Mouse (Mus musculus) hindbrain, postnatal 0 days (tissue): ENCODE results near the gene Gm20388. TPM values are rescaled to one million over a fixed set of nuclear protein-coding genes. Genes with fewer than 3 reads are reported as not detected.

ENCODE experiments used
- ATAC-seq: fragments of 200-750 bp; cut with Nextera tagmentation; 2 replicates; pipeline ENCODE4 v1.8.0; 2017; ENCODE audit warnings: mild to moderate bottlenecking, moderate TSS enrichment, moderate library complexity
- DNase-seq: peaks from one replicate; pipeline ENCODE4 v3.0.0-alpha.2; 2015; ENCODE audit warnings: low spot score
- H3K27ac ChIP-seq: fragments of 300-500 bp; sonication (generic); 2 replicates; pipeline ENCODE4 v1.5.1; 2014; ENCODE audit warnings: mild to moderate bottlenecking
- H3K27me3 ChIP-seq: fragments of 300-500 bp; sonication (generic); 2 replicates; pipeline ENCODE4 v1.6.1; 2014; ENCODE audit warnings: low read length, mixed read lengths; ENCODE audit not compliant: insufficient read depth
- H3K36me3 ChIP-seq: fragments of 300-500 bp; sonication (generic); 2 replicates; pipeline ENCODE4 v1.6.1; 2014; ENCODE audit warnings: low read length, mixed read lengths; ENCODE audit not compliant: insufficient read depth
- H3K4me1 ChIP-seq: fragments of 300-500 bp; sonication (generic); 2 replicates; pipeline ENCODE4 v1.6.1; 2014; ENCODE audit warnings: antibody characterized with exemption, low read length, mixed read lengths; ENCODE audit not compliant: insufficient read depth
- H3K4me2 ChIP-seq: fragments of 300-500 bp; sonication (generic); 2 replicates; pipeline ENCODE4 v1.6.1; 2014; ENCODE audit warnings: low read depth, mild to moderate bottlenecking, low read length, moderate library complexity, mixed read lengths
- H3K4me3 ChIP-seq: fragments of 300-500 bp; sonication (generic); 2 replicates; pipeline ENCODE4 v1.5.1; 2014; ENCODE audit warnings: low read length
- H3K9ac ChIP-seq: fragments of 300-500 bp; sonication (generic); replicated peaks from 2 replicates; pipeline ENCODE4 v1.6.1; 2014; ENCODE audit warnings: mild to moderate bottlenecking, low read length, moderate library complexity, mixed read lengths
- H3K9me3 ChIP-seq: fragments of 300-500 bp; sonication (generic); 2 replicates; pipeline ENCODE4 v1.6.1; 2016; ENCODE audit warnings: low read length, mixed read lengths
- CTCF ChIP-seq: IDR thresholded peaks from 2 replicates; pipeline ENCODE4 v1.5.1; 2016; ENCODE audit warnings: antibody characterized with exemption, control low read depth, low read depth
- WGBS: fragments of 180-500 bp; shearing (Covaris S2); extraction: QIAGEN DNeasy Blood & Tissue Kit; methylation state at CpG from one replicate; pipeline ENCODE4 v1.1.7; 2014; 5-methylcytosine and 5-hydroxymethylcytosine counted together
- polyA plus RNA-seq: library from polyadenylated mRNA; unstranded; fragments of >200 nt; fragmentation: Nextera tagmentation; extraction: Ambion mirVana; gene quantifications from 2 replicates; pipeline ENCODE4 v1.2.1, GENCODE M21; 2015
- total RNA-seq: library from RNA; depleted of rRNA; stranded (reverse); fragments of >200 nt; gene quantifications from 2 replicates; pipeline ENCODE4 v1.2.3, GENCODE M21; 2014

Gm20388 gene
- total and polyA plus RNA-seq, 2 experiments from 2014 or later = 71.3 TPM; not detected in 1

GRCm38 (mm10) chr8:122299581-122300254 lies 2389.1 kb downstream of the Gm20388 start:
- DNase-seq (no peak), ATAC-seq (no peak)
- H3K9me3 ChIP-seq = no peaks in the 10 kb centered on the region
- no peak overlapping the region for H3K9ac ChIP-seq
- 63% methylated on average over 16 of the region's 16 CpGs for WGBS
- H3K4me2 ChIP-seq = no peak overlapping the region
- H3K27ac ChIP-seq = no peak overlapping the region
- H3K36me3 ChIP-seq = no peaks in the 10 kb centered on the region
- no peak overlapping the region for H3K4me3 ChIP-seq
- H3K4me1 ChIP-seq = peaks cover 16% of the 10 kb centered on the region; the same call in 1 of the 2 replicates
- no peaks in the 10 kb centered on the region for H3K27me3 ChIP-seq
- TF ChIP-seq CTCF = no peak

- TF ChIP-seq CTCF = no peak
- DNase-seq (peak; percentile 37), ATAC-seq (no peak)
- Histone ChIP-seq H3K9ac (no peak overlapping the region), H3K27ac (no peak overlapping the region), H3K4me3 (no peak overlapping the region), H3K9me3 (no peaks in the 10 kb centered on the region), H3K4me2 (no peak overlapping the region), H3K27me3 (no peaks in the 10 kb centered on the region), H3K4me1 (peaks cover 16% of the 10 kb centered on the region; the same call in 1 of the 2 replicates), H3K36me3 (no peaks in the 10 kb centered on the region)
- 52% methylated on average over 13 of the region's 13 CpGs for WGBS
Measured at GRCm38 (mm10) chr8:122301081-122301480, 2390.4 kb downstream of the Gm20388 start.

- Histone ChIP-seq H3K27me3 (no peaks in the 10 kb centered on the region), H3K4me1 (peaks cover 14% of the 10 kb centered on the region; the same call in 1 of the 2 replicates), H3K9me3 (no peaks in the 10 kb centered on the region), H3K27ac (no peak overlapping the region), H3K36me3 (no peaks in the 10 kb centered on the region), H3K4me2 (no peak overlapping the region), H3K4me3 (no peak overlapping the region), H3K9ac (no peak overlapping the region)
- 64% methylated on average over 5 of the region's 5 CpGs for WGBS
- TF ChIP-seq CTCF = no peak
- ATAC-seq (no peak), DNase-seq (no peak)
Measured at GRCm38 (mm10) chr8:122301866-122302265, 2391.2 kb downstream of the Gm20388 start.

GRCm38 (mm10) chr8:122303451-122303850 lies 2392.8 kb downstream of the Gm20388 start:
- peaks cover 25% of the 10 kb centered on the region; the same call in 1 of the 2 replicates for H3K4me1 ChIP-seq
- no peaks in the 10 kb centered on the region for H3K9me3 ChIP-seq
- H3K27me3 ChIP-seq = no peaks in the 10 kb centered on the region
- DNase-seq (no peak), ATAC-seq (no peak)
- no peaks in the 10 kb centered on the region for H3K36me3 ChIP-seq
- H3K4me2 ChIP-seq = no peak overlapping the region
- H3K27ac ChIP-seq = no peak overlapping the region
- H3K4me3 ChIP-seq = no peak overlapping the region
- no peak overlapping the region for H3K9ac ChIP-seq
- WGBS = 72% methylated on average over 6 of the region's 6 CpGs
- no peak for TF ChIP-seq CTCF

- H3K4me2 ChIP-seq = no peak overlapping the region
- 19% methylated on average over 3 of the region's 3 CpGs for WGBS
Measured at GRCm38 (mm10) chr8:122304058-122304457, 2393.4 kb downstream of the Gm20388 start.

GRCm38 (mm10) chr8:122306660-122307399 lies 2396.2 kb downstream of the Gm20388 start:
- H3K27ac ChIP-seq = no peak overlapping the region

More at GRCm38 (mm10) chr8:122304058-122304457, 2393.4 kb downstream of the Gm20388 start:
- Histone ChIP-seq H3K9me3 (no peaks in the 10 kb centered on the region), H3K27ac (no peak overlapping the region), H3K4me3 (no peak overlapping the region), H3K27me3 (no peaks in the 10 kb centered on the region), H3K4me1 (peaks cover 25% of the 10 kb centered on the region; the same call in 1 of the 2 replicates), H3K9ac (no peak overlapping the region), H3K36me3 (no peaks in the 10 kb centered on the region)
- DNase-seq (no peak), ATAC-seq (no peak)
- no peak for TF ChIP-seq CTCF

GRCm38 (mm10) chr8:122307836-122308235 lies 2397.2 kb downstream of the Gm20388 start:
- Histone ChIP-seq H3K27ac (no peak overlapping the region; the same call in 1 of the 2 replicates), H3K4me3 (no peak overlapping the region), H3K9me3 (no peaks in the 10 kb centered on the region), H3K36me3 (no peaks in the 10 kb centered on the region), H3K4me2 (no peak overlapping the region), H3K4me1 (peaks cover 17% of the 10 kb centered on the region; the same call in 1 of the 2 replicates), H3K9ac (no peak overlapping the region), H3K27me3 (no peaks in the 10 kb centered on the region)
- ATAC-seq = peak; percentile 65
- TF ChIP-seq CTCF = no peak
- peak; percentile 83 for DNase-seq
- 54% methylated on average over 8 of the region's 8 CpGs for WGBS

More at GRCm38 (mm10) chr8:122306660-122307399, 2396.2 kb downstream of the Gm20388 start:
- H3K36me3 ChIP-seq = no peaks in the 10 kb centered on the region
- no peak overlapping the region for H3K9ac ChIP-seq
- no peak overlapping the region for H3K4me3 ChIP-seq
- H3K4me1 ChIP-seq = peaks cover 25% of the 10 kb centered on the region; the same call in 1 of the 2 replicates
- WGBS = 56% methylated on average over 26 of the region's 26 CpGs
- DNase-seq (no peak), ATAC-seq (no peak)
- TF ChIP-seq CTCF = no peak
- H3K4me2 ChIP-seq = no peak overlapping the region
- no peaks in the 10 kb centered on the region for H3K9me3 ChIP-seq
- no peaks in the 10 kb centered on the region for H3K27me3 ChIP-seq
